Mouse (Mus musculus) MEL (cell line): ENCODE measurements around the gene Nmrk1. TPM values are rescaled to one million over a fixed set of nuclear protein-coding genes. Genes with fewer than 3 reads are reported as not detected.

ENCODE experiments used
- DNase-seq: peaks from one replicate; pipeline ENCODE4 v3.0.0; 2011; ENCODE audit warnings: low read depth, low spot score
- H3K27ac ChIP-seq: 2 replicates; pipeline ENCODE4 v1.5.1; 2012; ENCODE audit warnings: low read depth, mild to moderate bottlenecking, control low read depth, low read length, moderate library complexity; ENCODE audit not compliant: control insufficient read depth
- H3K27me3 ChIP-seq, 2 experiments: fragments of 150-350 bp in 1 of 2; sonication (generic) in 1 of 2; 2 replicates each; pipeline ENCODE4 v1.6.1; 2012; ENCODE audit warnings: low read length in 2 of 2, mild to moderate bottlenecking in 2 of 2, improper control_type of control experiment in 1 of 2, moderate library complexity in 1 of 2; ENCODE audit not compliant: insufficient read depth in 2 of 2, control insufficient read depth in 1 of 2
- H3K36me3 ChIP-seq, 2 experiments: 2 replicates each; pipeline ENCODE4 v1.6.1; 2012 to 2014; ENCODE audit warnings: low read length in 2 of 2, improper control_type of control experiment in 1 of 2, inconsistent platforms in 1 of 2, mild to moderate bottlenecking in 1 of 2; ENCODE audit not compliant: insufficient read depth in 2 of 2, control insufficient read depth in 1 of 2
- H3K4me1 ChIP-seq, 2 experiments: fragments of 150-350 bp in 1 of 2; sonication (generic) in 1 of 2; 2 replicates each; pipeline ENCODE4 v1.6.1; 2012; ENCODE audit warnings: low read length in 2 of 2, improper control_type of control experiment in 1 of 2, mild to moderate bottlenecking in 1 of 2; ENCODE audit not compliant: insufficient read depth in 2 of 2, control insufficient read depth in 1 of 2
- H3K4me3 ChIP-seq, 2 experiments: fragments of 150-350 bp in 1 of 2; sonication (generic) in 1 of 2; 2 replicates each; pipeline ENCODE4 v1.5.1; 2012; ENCODE audit warnings: low read depth in 2 of 2, low read length in 2 of 2, mild to moderate bottlenecking in 2 of 2, moderate library complexity in 2 of 2, control low read depth in 1 of 2, improper control_type of control experiment in 1 of 2; ENCODE audit not compliant: control insufficient read depth in 1 of 2, insufficient read depth in 1 of 2
- H3K79me2 ChIP-seq: 2 replicates; pipeline ENCODE4 v1.6.1; 2012; ENCODE audit warnings: mild to moderate bottlenecking, low read length, moderate library complexity; ENCODE audit not compliant: control insufficient read depth, poor library complexity, insufficient read depth
- H3K9ac ChIP-seq: 2 replicates; pipeline ENCODE4 v1.6.1; 2012; ENCODE audit warnings: low read depth, mild to moderate bottlenecking, control low read depth, low read length, moderate library complexity; ENCODE audit not compliant: control insufficient read depth, poor library complexity, severe bottlenecking
- H3K9me3 ChIP-seq: fragments of 150-350 bp; sonication (generic); replicated peaks from 2 replicates; pipeline ENCODE4 v1.6.1; 2012; ENCODE audit warnings: mild to moderate bottlenecking, low read length, improper control_type of control experiment, moderate library complexity; ENCODE audit not compliant: insufficient read depth
- BHLHE40 ChIP-seq: IDR thresholded peaks from 2 replicates; pipeline ENCODE4 v1.6.1; 2012; ENCODE audit warnings: low read depth, mild to moderate bottlenecking, inconsistent platforms, low read length, improper control_type of control experiment, borderline replicate concordance
- CHD1 ChIP-seq: IDR thresholded peaks from 2 replicates; pipeline ENCODE4 v1.6.1; 2012; ENCODE audit warnings: low read depth, mild to moderate bottlenecking, inconsistent platforms, low read length, improper control_type of control experiment
- CHD2 ChIP-seq: IDR thresholded peaks from 2 replicates; pipeline ENCODE4 v1.6.1; 2011; ENCODE audit warnings: low read length, improper control_type of control experiment
- CTCF ChIP-seq, 3 experiments: IDR thresholded peaks in 2 of 3; conservative IDR thresholded peaks in 1 of 3; 2 replicates each; pipeline ENCODE4 v1.5.1; 2011 to 2012; ENCODE audit warnings: low read length in 3 of 3, low read depth in 2 of 3, mild to moderate bottlenecking in 2 of 3, improper control_type of control experiment in 1 of 3, inconsistent platforms in 1 of 3, mixed read lengths in 1 of 3, moderate library complexity in 1 of 3; ENCODE audit not compliant: control insufficient read depth in 1 of 3, insufficient read depth in 1 of 3, poor library complexity in 1 of 3, severe bottlenecking in 1 of 3
- E2F4 ChIP-seq: IDR thresholded peaks from 2 replicates; pipeline ENCODE4 v1.6.1; 2011; ENCODE audit warnings: low read depth, low read length, improper control_type of control experiment, borderline replicate concordance
- ELF1 ChIP-seq: IDR thresholded peaks from 2 replicates; pipeline ENCODE4 v1.6.1; 2014; ENCODE audit warnings: low read depth, mild to moderate bottlenecking, inconsistent platforms, low read length, improper control_type of control experiment, moderate library complexity
- EP300 ChIP-seq, 2 experiments: IDR thresholded peaks; 2 replicates each; pipeline ENCODE4 v1.6.1; 2011; ENCODE audit warnings: improper control_type of control experiment in 2 of 2, low read length in 2 of 2, low read depth in 1 of 2, mild to moderate bottlenecking in 1 of 2
- GABPA ChIP-seq: IDR thresholded peaks from 2 replicates; pipeline ENCODE4 v1.6.1; 2012; ENCODE audit warnings: low read depth, mild to moderate bottlenecking, inconsistent platforms, low read length, improper control_type of control experiment, moderate library complexity
- GATA1 ChIP-seq: IDR thresholded peaks from 2 replicates; pipeline ENCODE4 v1.6.1; 2011; ENCODE audit warnings: low read depth, low read length, improper control_type of control experiment
- JUND ChIP-seq: IDR thresholded peaks from 2 replicates; pipeline ENCODE4 v1.6.1; 2011; ENCODE audit warnings: low read depth, mild to moderate bottlenecking, improper control_type of control experiment, low read length
- KAT2A ChIP-seq: conservative IDR thresholded peaks from 2 replicates; pipeline ENCODE4 v1.6.1; 2012; ENCODE audit warnings: low read depth, low read length, improper control_type of control experiment, inconsistent platforms
- MAX ChIP-seq: IDR thresholded peaks from 2 replicates; pipeline ENCODE4 v1.6.1; 2011; ENCODE audit warnings: low read length, improper control_type of control experiment
- MAZ ChIP-seq: IDR thresholded peaks from 2 replicates; pipeline ENCODE4 v1.6.1; 2012; ENCODE audit warnings: low read depth, mild to moderate bottlenecking, inconsistent platforms, low read length, improper control_type of control experiment
- MEF2A ChIP-seq: IDR thresholded peaks from 2 replicates; pipeline ENCODE4 v1.6.1; 2014; ENCODE audit warnings: low read depth, mild to moderate bottlenecking, inconsistent platforms, low read length, improper control_type of control experiment; ENCODE audit not compliant: poor library complexity, insufficient replicate concordance, severe bottlenecking; ENCODE audit errors: extremely low read depth
- MXI1 ChIP-seq: IDR thresholded peaks from 2 replicates; pipeline ENCODE4 v1.6.1; 2011; ENCODE audit warnings: mild to moderate bottlenecking, low read depth, low read length, improper control_type of control experiment
- MYC ChIP-seq: IDR thresholded peaks from 2 replicates; pipeline ENCODE4 v1.6.1; 2011; ENCODE audit warnings: low read depth, mild to moderate bottlenecking, low read length, improper control_type of control experiment, moderate library complexity
- NRF1 ChIP-seq: IDR thresholded peaks from 2 replicates; pipeline ENCODE4 v1.6.1; 2014; ENCODE audit warnings: low read depth, mild to moderate bottlenecking, inconsistent platforms, low read length, improper control_type of control experiment, moderate library complexity; ENCODE audit not compliant: poor library complexity, insufficient read depth, severe bottlenecking
- POLR2A ChIP-seq, 2 experiments: IDR thresholded peaks; 2 replicates each; pipeline ENCODE4 v1.6.1; 2011 to 2012; ENCODE audit warnings: low read length in 2 of 2, mild to moderate bottlenecking in 2 of 2, control low read depth in 1 of 2, improper control_type of control experiment in 1 of 2, low read depth in 1 of 2, moderate library complexity in 1 of 2; ENCODE audit not compliant: control insufficient read depth in 1 of 2, insufficient read depth in 1 of 2, poor library complexity in 1 of 2
- POLR2AphosphoS2 ChIP-seq: IDR thresholded peaks from 2 replicates; pipeline ENCODE4 v1.6.1; 2011; ENCODE audit warnings: low read length, improper control_type of control experiment
- POLR2AphosphoS5 ChIP-seq: IDR thresholded peaks from 2 replicates; pipeline ENCODE4 v1.6.1; 2012; ENCODE audit warnings: low read depth, borderline replicate concordance, mild to moderate bottlenecking, inconsistent platforms, low read length, moderate library complexity, mixed read lengths
- RAD21 ChIP-seq: IDR thresholded peaks from 2 replicates; pipeline ENCODE4 v1.6.1; 2011; ENCODE audit warnings: mild to moderate bottlenecking, low read depth, low read length, improper control_type of control experiment
- RCOR1 ChIP-seq: IDR thresholded peaks from 2 replicates; pipeline ENCODE4 v1.6.1; 2012; ENCODE audit warnings: low read depth, mild to moderate bottlenecking, inconsistent platforms, low read length, improper control_type of control experiment
- SMC3 ChIP-seq: IDR thresholded peaks from 2 replicates; pipeline ENCODE4 v1.6.1; 2011; ENCODE audit warnings: low read depth, low read length, improper control_type of control experiment
- TBP ChIP-seq: IDR thresholded peaks from 2 replicates; pipeline ENCODE4 v1.8.0; 2011; ENCODE audit warnings: low read depth, low read length, improper control_type of control experiment
- UBTF ChIP-seq: IDR thresholded peaks from 2 replicates; pipeline ENCODE4 v1.6.1; 2012; ENCODE audit warnings: low read depth, mild to moderate bottlenecking, inconsistent platforms, low read length, improper control_type of control experiment, moderate library complexity, borderline replicate concordance; ENCODE audit not compliant: insufficient read depth
- USF1 ChIP-seq: IDR thresholded peaks from 2 replicates; pipeline ENCODE4 v1.6.1; 2014; ENCODE audit warnings: low read depth, mild to moderate bottlenecking, inconsistent platforms, low read length, improper control_type of control experiment, moderate library complexity
- USF2 ChIP-seq, 2 experiments: IDR thresholded peaks; 2 replicates each; pipeline ENCODE4 v1.6.1; 2011 to 2012; ENCODE audit warnings: improper control_type of control experiment in 2 of 2, low read length in 2 of 2, borderline replicate concordance in 1 of 2, inconsistent platforms in 1 of 2, low read depth in 1 of 2, mild to moderate bottlenecking in 1 of 2; ENCODE audit not compliant: insufficient read depth in 1 of 2
- ZC3H11A ChIP-seq: IDR thresholded peaks from 2 replicates; pipeline ENCODE4 v1.6.1; 2012; ENCODE audit warnings: low read depth, mild to moderate bottlenecking, inconsistent platforms, low read length, improper control_type of control experiment
- ZKSCAN1 ChIP-seq: IDR thresholded peaks from 2 replicates; pipeline ENCODE4 v1.6.1; 2012; ENCODE audit warnings: low read depth, mild to moderate bottlenecking, inconsistent platforms, low read length, improper control_type of control experiment, moderate library complexity
- ZMIZ1 ChIP-seq: IDR thresholded peaks from 2 replicates; pipeline ENCODE4 v1.6.1; 2012; ENCODE audit warnings: low read depth, mild to moderate bottlenecking, inconsistent platforms, low read length, improper control_type of control experiment, moderate library complexity
- polyA plus RNA-seq, 2 experiments: library from polyadenylated mRNA; stranded (reverse) in 1 of 2; unstranded in 1 of 2; fragments of >175 nt in 1 of 2; fragments of >200 nt in 1 of 2; gene quantifications; 2 replicates each; pipeline versions ENCODE4 v1.2.1 to v1.2.4; 2012; ENCODE audit warnings: low replicate concordance in 2 of 2, low read depth in 1 of 2; ENCODE audit not compliant: insufficient read length in 2 of 2, insufficient read depth in 1 of 2, missing spikeins in 1 of 2
- total RNA-seq: library from RNA; depleted of rRNA; stranded (reverse); fragments of 300-350 nt; gene quantifications from 2 replicates; pipeline ENCODE4 v1.2.3, GENCODE M21; 2012

Nmrk1 gene
- total and polyA plus RNA-seq, 3 experiments = 18.5 to 22.5 TPM; not detected in 1

GRCm38 (mm10) chr19:18649955-18650354, 18.2 kb downstream of the Nmrk1 start (continued):
- TF ChIP-seq ZMIZ1 = no peak
- no peak for TF ChIP-seq USF1
- no peak for TF ChIP-seq UBTF
- TF ChIP-seq MYC = 0 out of 2 replicates have a peak, but pooled peaks have one; percentile 15
- no peak for TF ChIP-seq MAX
- no peak for TF ChIP-seq CHD1
- TF ChIP-seq BHLHE40 = peak; percentile 34; the same call in 1 of the 2 replicates
- no peak for TF ChIP-seq TBP
- TF ChIP-seq E2F4 = no peak
- TF ChIP-seq RAD21 = no peak
- TF ChIP-seq SMC3 = no peak
- TF ChIP-seq MEF2A = no peak
- TF ChIP-seq POLR2AphosphoS2 = no peak

DNA sequence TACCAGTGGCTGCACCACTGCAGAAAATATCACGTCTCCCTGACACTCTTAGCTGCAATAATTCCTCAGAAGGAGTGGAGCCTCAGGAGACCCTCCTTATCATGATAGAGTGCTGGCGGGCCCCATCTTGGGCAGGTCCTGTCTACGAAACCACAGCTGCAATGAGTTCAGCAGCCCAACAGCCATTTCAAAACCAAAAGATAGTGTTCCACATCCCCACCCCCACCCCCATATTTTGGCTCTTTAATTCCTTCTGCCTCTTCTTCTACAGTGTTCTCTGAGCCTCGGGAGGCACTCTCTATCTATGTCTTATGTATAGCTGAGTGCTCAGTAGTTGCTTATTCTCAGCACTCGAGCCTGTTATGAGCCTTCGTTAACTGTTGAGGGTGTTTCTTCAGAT, 18.7 kb downstream of the Nmrk1 start:
- no peaks in the 10 kb centered on the region for H3K27me3 ChIP-seq
- no peaks in the 10 kb centered on the region for H3K79me2 ChIP-seq
- no peaks in the 10 kb centered on the region for H3K9me3 ChIP-seq
- H3K27ac ChIP-seq = peak overlapping the region; percentile 100
- peak; percentile 84 for DNase-seq
- H3K9ac ChIP-seq = peak overlapping the region; percentile 74
- H3K4me3 ChIP-seq = peak overlapping the region; percentile 14 to 31; a peak in 3 of 4 replicates
- H3K4me1 ChIP-seq = peaks cover 41 to 57% of the 10 kb centered on the region in 2 experiments
- peaks cover 0 to 70% of the 10 kb centered on the region in 2 experiments; a peak in 2 of 4 replicates for H3K36me3 ChIP-seq
- TF ChIP-seq POLR2AphosphoS2 (peak; percentile 66; the same call in 1 of the 2 replicates), MXI1 (0 out of 2 replicates have a peak, but pooled peaks have one; percentile 46), EP300 (IDR thresholded peaks at IDR 0.05; ENCODE audit: low read depth in 1 of 2, low read length in 2 of 2) (peak; percentile 88 to 94), ZC3H11A (peak; percentile 20; the same call in 1 of the 2 replicates), MEF2A (0 out of 2 replicates have a peak, but pooled peaks have one; percentile 23), RCOR1 (peak; percentile 51; the same call in 1 of the 2 replicates), ELF1 (0 out of 2 replicates have a peak, but pooled peaks have one; percentile 34), GABPA (0 out of 2 replicates have a peak, but pooled peaks have one; percentile 50), UBTF (no peak), GATA1 (peak; percentile 77), CTCF (IDR thresholded peaks at IDR 0.05 in 2 of 3, conservative IDR thresholded peaks at IDR 0.05 in 1 of 3; ENCODE audit: control insufficient read depth in 1 of 3, insufficient read depth in 1 of 3, low read depth in 2 of 3, low read length in 3 of 3, poor library complexity in 1 of 3, severe bottlenecking in 1 of 3) (no peak), MYC (0 out of 2 replicates have a peak, but pooled peaks have one; percentile 19), USF1 (no peak), MAZ (peak; percentile 76; the same call in 1 of the 2 replicates), CHD1 (peak; percentile 57; the same call in 1 of the 2 replicates), ZMIZ1 (0 out of 2 replicates have a peak, but pooled peaks have one; percentile 35), CHD2 (peak; percentile 75), POLR2A (IDR thresholded peaks at IDR 0.05; ENCODE audit: control insufficient read depth in 1 of 2, insufficient read depth in 1 of 2, low read depth in 1 of 2, low read length in 2 of 2, poor library complexity in 1 of 2) (peak in 1 of 2 experiments; percentile 18; a peak in 1 of 4 replicates), NRF1 (no peak), TBP (no peak; the same call in 1 of the 2 replicates), SMC3 (0 out of 2 replicates have a peak, but pooled peaks have one; percentile 10), BHLHE40 (peak; percentile 61), ZKSCAN1 (no peak), POLR2AphosphoS5 (no peak), USF2 (IDR thresholded peaks at IDR 0.05; ENCODE audit: borderline replicate concordance in 1 of 2, insufficient read depth in 1 of 2, low read depth in 1 of 2, low read length in 2 of 2) (no peak), JUND (peak; percentile 61; the same call in 1 of the 2 replicates), KAT2A (peak; percentile 49), RAD21 (no peak; the same call in 1 of the 2 replicates)
